Mouse (Mus musculus): ENCODE measurements at regions not wholly inside any gene's neighbourhood (a gene's known extent, or its start where the extent isn't known, plus 50 kb on each side); places are given as distances from the start of the nearest gene placed in this dataset.
"Not testable (repeated sequence)": the region's sequence is repeated elsewhere in the genome, so short reads cannot be mapped to it uniquely, and the experiment has no call there.

DNA sequence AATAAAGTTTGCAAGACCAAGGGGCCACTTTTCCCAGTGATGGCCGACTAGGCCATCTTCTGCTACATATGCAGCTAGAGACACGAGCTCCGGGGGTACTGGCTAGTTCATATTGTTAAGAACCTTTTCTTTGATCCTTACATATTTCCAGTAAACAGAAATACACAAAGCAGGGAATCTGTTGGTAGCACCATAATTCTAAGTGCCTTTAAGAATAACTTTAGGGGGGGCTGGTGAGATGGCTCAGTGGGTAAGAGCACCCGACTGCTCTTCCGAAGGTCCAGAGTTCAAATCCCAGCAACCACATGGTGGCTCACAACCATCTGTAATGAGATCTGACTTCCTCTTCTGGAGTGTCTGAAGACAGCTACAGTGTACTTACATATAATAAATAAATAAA, 116.4 kb upstream of the Fam3c start:
- TF ChIP-seq POLR2A (IDR thresholded peaks at IDR 0.05; ENCODE audit: borderline replicate concordance, low read depth, low read length); CTCF (IDR thresholded peaks at IDR 0.05; ENCODE audit: low read depth, low read length): not testable (repeated sequence)
